In the genomic region with DNA sequence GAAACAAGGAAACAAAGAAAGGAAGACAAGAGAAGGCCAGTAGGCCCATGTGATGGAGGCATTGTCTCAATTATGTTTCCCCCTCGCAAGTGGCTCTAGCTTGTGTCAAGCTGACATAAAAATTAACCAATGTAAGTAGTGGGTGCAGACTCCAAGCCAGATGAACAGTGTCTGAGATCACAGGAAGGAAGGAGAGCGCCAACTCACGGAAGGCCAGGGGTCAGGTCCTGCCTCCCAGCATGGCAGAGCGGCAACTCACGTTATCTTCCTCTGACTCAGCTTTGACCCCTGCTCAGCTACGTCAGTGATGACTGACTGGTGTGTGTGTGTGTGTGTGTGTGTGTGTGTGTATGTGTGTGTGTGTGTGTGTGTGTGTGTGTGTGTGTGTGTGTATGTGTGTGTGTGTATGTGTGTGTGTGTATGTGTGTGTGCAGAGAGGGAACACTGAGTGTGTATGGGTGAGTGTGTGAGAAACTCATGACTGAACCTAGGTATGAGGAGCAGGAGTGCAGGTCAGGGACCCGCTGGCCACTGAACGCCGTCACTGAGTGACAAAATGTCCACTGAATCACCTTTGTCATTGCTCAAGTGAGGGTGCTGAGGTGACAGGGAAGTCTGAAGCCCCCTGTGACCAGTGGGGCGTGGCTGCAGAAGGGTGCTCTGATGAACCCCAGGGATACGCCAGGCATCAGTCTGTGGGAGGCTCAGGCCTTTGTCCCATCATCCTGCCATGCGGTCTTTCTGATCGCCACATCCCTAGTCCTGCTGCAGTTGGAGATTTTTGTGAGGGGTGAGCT, we compare ENCODE assay signal across 8 mouse cellular contexts. TPM values are rescaled to one million over a fixed set of nuclear protein-coding genes. Genes with fewer than 3 reads are reported as not detected.
DNase-seq lines count a peak whose midpoint lies in the region; ATAC-seq and TF ChIP-seq lines count a peak whose summit lies in the region.

No protein-coding gene starts in this region.

- no peak overlapping the region for H3K4me3 ChIP-seq in lung, adult 2 months (replicated peaks; ENCODE audit: extremely low read depth, low read depth, low read length)
- H3K4me3 ChIP-seq in liver, embryonic 15.5 days (replicated peaks): no peak overlapping the region

- H3K27ac ChIP-seq in liver, embryonic 15.5 days (replicated peaks): 0 out of 2 replicates have a peak overlapping the region, but pooled peaks have one; percentile 24

- DNase-seq in embryo, embryonic 10 days (ENCODE audit: low spot score): peak; percentile 75
- no peak for DNase-seq in embryo, embryonic 9.5 days (ENCODE audit: extremely low spot score)
- peak; percentile 35 for DNase-seq in lung, postnatal 10 days
- DNase-seq in lung, adult 2 months: no peak
- peak; percentile 45 for DNase-seq in adipocyte (ENCODE audit: low spot score)
- DNase-seq in heart, postnatal 4 days: peak; percentile 27
- DNase-seq in ovary, postnatal 10 days (ENCODE audit: low spot score): no peak

- ATAC-seq in liver, embryonic 15.5 days (ENCODE audit: insufficient read depth): peak; percentile 24; the same call in 1 of the 2 replicates

- H3K36me3 ChIP-seq in liver, embryonic 15.5 days (replicated peaks): no peaks in the 10 kb centered on the region

- no peak overlapping the region for H3K9ac ChIP-seq in liver, embryonic 15.5 days

- peak overlapping the region; percentile 55 for H3K4me2 ChIP-seq in liver, embryonic 15.5 days

- H3K9me3 ChIP-seq in liver, embryonic 15.5 days (replicated peaks): no peaks in the 10 kb centered on the region

- WGBS in lung, adult 2 months: 66% methylated on average over 13 of the region's 13 CpGs
- WGBS in liver, embryonic 15.5 days (ENCODE audit: insufficient replicate concordance): 47% methylated on average over 13 of the region's 13 CpGs

- no peak for TF ChIP-seq CTCF in lung, adult 2 months (IDR thresholded peaks at IDR 0.05; ENCODE audit: insufficient read depth, low read length)

- H3K27me3 ChIP-seq in liver, embryonic 15.5 days: no peaks in the 10 kb centered on the region

- H3K4me1 ChIP-seq in lung, adult 2 months (ENCODE audit: control insufficient read depth, insufficient read depth, low read length): no peaks in the 10 kb centered on the region
- H3K4me1 ChIP-seq in liver, embryonic 15.5 days (replicated peaks): peaks cover 36% of the 10 kb centered on the region

- no peak for TF ChIP-seq POLR2A in lung, adult 2 months (IDR thresholded peaks at IDR 0.05; ENCODE audit: borderline replicate concordance, extremely low read depth, low read depth, low read length)

RNA-seq across cellular contexts. Expression of a gene that starts 53.1 kb away (rescaled TPM):
- polyA plus RNA-seq in lung, adult 2 months (2012; rRNA removed): 105 and 162 TPM in 2 replicates
- total RNA-seq in heart, postnatal 4 days (2021): 10 to 100 TPM; 36.7 to 40.9 TPM
- 1.1 and 1.3 TPM in 2 replicates for polyA plus RNA-seq in liver, embryonic 15.5 days (2015; fragmentation: Nextera tagmentation; extraction: Ambion mirVana)

RNA-seq across cellular contexts. Expression of a gene that starts 55.5 kb away (rescaled TPM):
- polyA plus RNA-seq in lung, adult 2 months (2012; rRNA removed): 17.7 and 20.5 TPM in 2 replicates
- 10 to 100 TPM; 30.3 to 33.9 TPM for total RNA-seq in heart, postnatal 4 days (2021)
- polyA plus RNA-seq in liver, embryonic 15.5 days (2015; fragmentation: Nextera tagmentation; extraction: Ambion mirVana): 2.4 TPM in 2 replicates

Comparison
In these comparisons a context has a peak if more than half of its experiments do, and no peak if none do; other contexts are left out.
1. DNase-seq: peak in embryo, embryonic 10 days (single experiment), lung, postnatal 10 days (single experiment), adipocyte (single experiment) and heart, postnatal 4 days (single experiment); none in embryo, embryonic 9.5 days (single experiment), lung, adult 2 months (single experiment) and ovary, postnatal 10 days (single experiment).
2. RNA of a gene that starts 53.1 kb away (polyA plus RNA-seq): 105 to 162 TPM in lung, adult 2 months; 1.1 to 1.3 TPM in liver, embryonic 15.5 days; every median in the first group is over 10 times any median in the second.